Mouse (Mus musculus): ENCODE measurements at regions not wholly inside any gene's neighbourhood (a gene's known extent, or its start where the extent isn't known, plus 50 kb on each side); places are given as distances from the start of the nearest gene placed in this dataset.

DNA sequence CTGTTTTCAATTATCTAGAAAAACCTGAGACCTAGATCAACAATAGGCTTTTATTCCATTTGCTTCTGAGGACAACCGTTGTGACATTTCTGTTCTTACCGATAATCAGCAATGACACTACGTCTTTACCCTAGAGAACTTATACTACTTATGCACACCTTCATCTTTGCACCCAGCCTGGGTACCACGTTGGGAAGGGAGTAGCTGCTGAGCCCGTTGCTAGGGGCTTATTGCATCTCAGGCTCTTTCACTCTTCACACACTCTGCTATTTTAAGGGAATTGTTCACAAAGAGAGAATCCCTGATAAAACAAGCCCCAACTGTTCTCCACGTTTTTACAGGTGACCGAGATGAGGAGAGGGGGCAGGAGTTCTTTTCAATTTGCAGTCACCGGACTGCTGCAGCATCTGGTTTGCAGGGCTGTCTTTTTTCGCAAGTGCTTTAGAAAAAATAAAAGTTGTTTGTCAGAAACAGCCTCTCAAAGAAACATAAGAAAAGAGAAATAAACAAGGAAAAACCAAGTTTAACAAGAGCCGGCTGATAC is 306.1 kb upstream of the Adgrl2 start:
- intact Hi-C loops (cut with DNase I): no loop called here
- H3K36me3 ChIP-seq (ENCODE audit: control insufficient read depth, insufficient read depth, low read length): no peaks in the 10 kb centered on the region
- no peak overlapping the region for H3K9ac ChIP-seq (ENCODE audit: low read depth, low read length)
- TF ChIP-seq EP300 (IDR thresholded peaks at IDR 0.05; ENCODE audit: insufficient read depth, low read depth, low read length) (no peak), CTCF (IDR thresholded peaks at IDR 0.05) (no peak), POLR2A (IDR thresholded peaks at IDR 0.05; ENCODE audit: insufficient read depth, low read depth, low read length) (no peak)
- no peaks in the 10 kb centered on the region for H3K79me2 ChIP-seq (replicated peaks; ENCODE audit: control insufficient read depth, insufficient read depth, low read length)
- no peak overlapping the region for H3K27ac ChIP-seq
- no peaks in the 10 kb centered on the region for H3K27me3 ChIP-seq (ENCODE audit: control insufficient read depth, insufficient read depth, low read length)
- H3K4me1 ChIP-seq (ENCODE audit: control insufficient read depth, insufficient read depth, low read length): no peaks in the 10 kb centered on the region
- DNase-seq: no peak
- no peak overlapping the region for H3K4me3 ChIP-seq
- WGBS: 88% methylated on average over 10 of the region's 10 CpGs

DNA sequence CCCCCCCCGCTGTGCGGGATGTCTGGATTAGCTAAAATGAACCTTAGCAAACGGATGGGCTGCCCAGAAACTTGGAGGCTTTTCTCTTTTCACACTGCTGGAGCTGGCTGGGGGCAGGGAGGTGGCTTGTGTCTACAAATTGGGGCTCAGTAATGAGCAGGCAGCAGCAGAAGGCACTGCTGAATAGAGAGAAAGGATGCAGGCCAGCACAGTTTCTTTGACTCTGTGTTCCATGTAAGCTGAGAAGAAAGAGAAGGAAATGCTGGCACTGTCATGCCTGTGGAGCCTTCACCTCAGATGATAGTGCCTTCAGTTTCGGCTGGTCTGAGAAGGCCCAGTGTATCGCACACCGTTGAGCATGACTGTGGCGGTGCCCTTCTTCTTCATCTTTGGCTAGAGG is 305.6 kb upstream of the Adgrl2 start:
- 71% methylated on average over 6 of the region's 7 CpGs for WGBS
- Histone ChIP-seq H3K79me2 (replicated peaks; ENCODE audit: control insufficient read depth, insufficient read depth, low read length) (no peaks in the 10 kb centered on the region), H3K9ac (ENCODE audit: low read depth, low read length) (no peak overlapping the region), H3K4me3 (no peak overlapping the region), H3K4me1 (ENCODE audit: control insufficient read depth, insufficient read depth, low read length) (no peaks in the 10 kb centered on the region; the same call in 1 of the 2 replicates), H3K27ac (no peak overlapping the region), H3K27me3 (ENCODE audit: control insufficient read depth, insufficient read depth, low read length) (no peaks in the 10 kb centered on the region), H3K36me3 (ENCODE audit: control insufficient read depth, insufficient read depth, low read length) (no peaks in the 10 kb centered on the region)
- intact Hi-C loops (cut with DNase I): no loop called here
- no peak for DNase-seq
- TF ChIP-seq EP300 (IDR thresholded peaks at IDR 0.05; ENCODE audit: insufficient read depth, low read depth, low read length): no peak
- TF ChIP-seq POLR2A (IDR thresholded peaks at IDR 0.05; ENCODE audit: insufficient read depth, low read depth, low read length): no peak
- no peak for TF ChIP-seq CTCF (IDR thresholded peaks at IDR 0.05)

DNA sequence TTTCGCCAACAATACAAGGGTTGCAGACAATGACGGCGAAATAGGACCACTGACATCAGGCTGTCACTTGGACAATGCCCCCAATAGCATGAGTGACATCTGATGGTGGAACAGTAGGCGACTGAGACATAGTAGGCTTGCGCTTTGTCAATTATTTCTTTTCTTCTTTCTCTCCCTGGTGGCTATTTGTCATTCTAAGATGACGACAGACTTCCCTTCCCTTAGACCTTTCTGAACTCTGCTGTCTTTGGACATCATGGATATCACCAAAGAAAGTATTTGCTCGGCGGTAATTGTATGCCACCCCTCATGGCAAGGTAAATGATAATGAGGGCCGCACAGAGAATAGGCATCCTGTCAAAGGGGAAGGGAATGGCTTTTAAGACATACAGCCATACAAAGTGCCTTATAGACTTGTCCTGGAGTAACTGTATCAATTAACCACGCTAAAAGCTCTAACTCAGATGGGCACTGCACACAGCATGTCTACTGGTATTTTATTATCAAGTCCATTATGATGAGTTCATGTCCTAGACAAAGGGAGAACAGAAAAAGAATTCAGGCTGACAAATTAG is 305.0 kb upstream of the Adgrl2 start:
- no peak for DNase-seq
- intact Hi-C loops (cut with DNase I): no loop called here
- Histone ChIP-seq H3K27ac (no peak overlapping the region), H3K27me3 (ENCODE audit: control insufficient read depth, insufficient read depth, low read length) (no peaks in the 10 kb centered on the region), H3K9ac (ENCODE audit: low read depth, low read length) (no peak overlapping the region), H3K4me1 (ENCODE audit: control insufficient read depth, insufficient read depth, low read length) (no peaks in the 10 kb centered on the region; the same call in 1 of the 2 replicates), H3K36me3 (ENCODE audit: control insufficient read depth, insufficient read depth, low read length) (no peaks in the 10 kb centered on the region), H3K4me3 (no peak overlapping the region), H3K79me2 (replicated peaks; ENCODE audit: control insufficient read depth, insufficient read depth, low read length) (no peaks in the 10 kb centered on the region)
- TF ChIP-seq EP300 (IDR thresholded peaks at IDR 0.05; ENCODE audit: insufficient read depth, low read depth, low read length) (no peak), POLR2A (IDR thresholded peaks at IDR 0.05; ENCODE audit: insufficient read depth, low read depth, low read length) (no peak), CTCF (IDR thresholded peaks at IDR 0.05) (no peak)
- WGBS: 90% methylated on average over 10 of the region's 10 CpGs

DNA sequence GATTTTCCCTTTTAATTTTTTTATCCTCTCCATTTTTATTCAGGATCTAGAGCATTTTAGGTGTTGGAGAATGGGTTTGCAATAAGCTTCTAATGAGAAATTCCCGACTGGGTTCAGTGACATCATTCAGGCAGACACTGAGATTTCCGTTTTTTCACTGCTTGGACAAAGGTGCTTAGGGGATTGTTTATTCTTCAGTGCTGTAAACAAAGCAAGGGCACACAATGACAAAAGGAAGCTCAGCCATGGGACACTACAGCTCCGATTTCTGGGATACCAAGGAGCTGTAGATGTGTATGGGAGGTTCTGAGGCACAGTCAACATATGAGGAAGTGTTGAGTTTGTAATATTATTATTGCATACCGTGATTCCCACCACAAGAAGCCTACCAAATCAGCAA is 304.1 kb upstream of the Adgrl2 start:
- H3K9ac ChIP-seq (ENCODE audit: low read depth, low read length): no peak overlapping the region
- no peaks in the 10 kb centered on the region for H3K27me3 ChIP-seq (ENCODE audit: control insufficient read depth, insufficient read depth, low read length)
- intact Hi-C loops (cut with DNase I): loop anchor here (5.0 kb wide), 1 partner anchor 53 kb away; no protein-coding TSS in a partner anchor
- H3K27ac ChIP-seq: no peak overlapping the region
- H3K36me3 ChIP-seq (ENCODE audit: control insufficient read depth, insufficient read depth, low read length): no peaks in the 10 kb centered on the region
- TF ChIP-seq CTCF (IDR thresholded peaks at IDR 0.05): no peak
- TF ChIP-seq EP300 (IDR thresholded peaks at IDR 0.05; ENCODE audit: insufficient read depth, low read depth, low read length): no peak
- no peak for TF ChIP-seq POLR2A (IDR thresholded peaks at IDR 0.05; ENCODE audit: insufficient read depth, low read depth, low read length)
- WGBS: 60% methylated on average over 4 of the region's 4 CpGs
- DNase-seq: no peak
- no peaks in the 10 kb centered on the region; the same call in 1 of the 2 replicates for H3K4me1 ChIP-seq (ENCODE audit: control insufficient read depth, insufficient read depth, low read length)
- no peaks in the 10 kb centered on the region for H3K79me2 ChIP-seq (replicated peaks; ENCODE audit: control insufficient read depth, insufficient read depth, low read length)
- H3K4me3 ChIP-seq: no peak overlapping the region

DNA sequence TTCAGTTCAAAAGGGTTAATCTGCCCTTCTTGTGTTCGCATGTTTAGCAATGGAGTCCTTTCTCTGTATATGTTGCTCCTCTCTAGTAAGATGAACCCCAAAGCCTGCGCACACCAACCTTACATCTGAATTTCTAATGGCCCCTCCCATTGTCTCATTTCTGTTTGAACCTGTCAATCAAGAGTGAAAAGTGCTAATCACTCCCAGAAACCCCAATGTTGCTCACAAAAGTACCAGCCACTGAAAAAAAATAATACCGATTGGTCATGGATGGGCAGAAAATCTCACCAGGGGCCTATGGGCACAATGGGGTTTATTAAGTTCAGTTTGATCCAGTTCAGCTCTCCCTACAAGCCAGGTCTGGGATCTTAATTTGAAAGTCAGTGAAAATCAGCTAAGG is 302.1 kb upstream of the Adgrl2 start:
- 98% methylated on average over 3 of the region's 3 CpGs for WGBS
- Histone ChIP-seq H3K4me1 (ENCODE audit: control insufficient read depth, insufficient read depth, low read length) (no peaks in the 10 kb centered on the region; the same call in 1 of the 2 replicates), H3K27ac (no peak overlapping the region), H3K4me3 (no peak overlapping the region), H3K27me3 (ENCODE audit: control insufficient read depth, insufficient read depth, low read length) (no peaks in the 10 kb centered on the region), H3K36me3 (ENCODE audit: control insufficient read depth, insufficient read depth, low read length) (no peaks in the 10 kb centered on the region), H3K79me2 (replicated peaks; ENCODE audit: control insufficient read depth, insufficient read depth, low read length) (no peaks in the 10 kb centered on the region), H3K9ac (ENCODE audit: low read depth, low read length) (no peak overlapping the region)
- TF ChIP-seq CTCF (IDR thresholded peaks at IDR 0.05) (no peak), POLR2A (IDR thresholded peaks at IDR 0.05; ENCODE audit: insufficient read depth, low read depth, low read length) (no peak), EP300 (IDR thresholded peaks at IDR 0.05; ENCODE audit: insufficient read depth, low read depth, low read length) (no peak)
- intact Hi-C loops (cut with DNase I): loop anchor here (5.0 kb wide), 1 partner anchor 55 kb away; no protein-coding TSS in a partner anchor
- DNase-seq: no peak

DNA sequence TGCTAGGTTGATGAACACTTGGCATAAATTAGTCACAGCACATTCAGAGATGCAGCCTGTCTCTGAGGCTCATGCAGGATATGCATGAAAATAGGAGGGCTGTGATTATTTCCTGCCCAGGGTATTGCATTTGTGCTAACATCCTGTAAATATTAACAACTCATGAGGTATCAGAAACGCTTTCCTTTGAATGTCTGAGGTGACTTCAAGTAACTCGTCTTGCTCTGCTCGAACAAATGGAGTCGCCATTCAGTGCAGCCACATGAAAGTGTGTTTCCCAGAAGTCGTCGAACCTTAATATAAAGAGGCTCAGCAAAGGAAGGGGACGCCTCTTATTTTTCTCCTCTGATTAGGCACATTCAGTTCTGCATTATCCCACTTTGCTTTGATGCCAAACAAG is 301.1 kb upstream of the Adgrl2 start:
- no peaks in the 10 kb centered on the region; the same call in 1 of the 2 replicates for H3K4me1 ChIP-seq (ENCODE audit: control insufficient read depth, insufficient read depth, low read length)

More for the DNA sequence above, 301.1 kb upstream of the Adgrl2 start:
- Histone ChIP-seq H3K79me2 (replicated peaks; ENCODE audit: control insufficient read depth, insufficient read depth, low read length) (no peaks in the 10 kb centered on the region), H3K4me3 (no peak overlapping the region), H3K9ac (ENCODE audit: low read depth, low read length) (no peak overlapping the region), H3K36me3 (ENCODE audit: control insufficient read depth, insufficient read depth, low read length) (no peaks in the 10 kb centered on the region), H3K27ac (no peak overlapping the region), H3K27me3 (ENCODE audit: control insufficient read depth, insufficient read depth, low read length) (no peaks in the 10 kb centered on the region)
- intact Hi-C loops (cut with DNase I): loop anchor here (5.0 kb wide), 1 partner anchor 56 kb away; no protein-coding TSS in a partner anchor
- DNase-seq: no peak
- whole genome bisulfite sequencing: 56% methylated on average over 7 of the region's 7 CpGs
- no peak for TF ChIP-seq EP300 (IDR thresholded peaks at IDR 0.05; ENCODE audit: insufficient read depth, low read depth, low read length)
- no peak for TF ChIP-seq CTCF (IDR thresholded peaks at IDR 0.05)
- TF ChIP-seq POLR2A (IDR thresholded peaks at IDR 0.05; ENCODE audit: insufficient read depth, low read depth, low read length): no peak
